ENCODE assay signal across 8 mouse cellular contexts in genomic region chr7:73606677-73607449, GRCm38 (mm10).
A peak's percentile ranks its signal among the peaks of the same experiment; 100 is the strongest.
DNase-seq lines count a peak whose midpoint lies in the region; ATAC-seq and TF ChIP-seq lines count a peak whose summit lies in the region.

No protein-coding gene starts in this region.

- H3K9ac ChIP-seq in embryonic facial prominence, embryonic 14.5 days (ENCODE audit: low read depth, low read length), result peak overlapping the region; percentile 73

- peak overlapping the region; percentile 60 for H3K4me3 ChIP-seq in bone marrow, adult 2 months (replicated peaks; ENCODE audit: control insufficient read depth, low read depth, low read length)
- peak overlapping the region; percentile 41 for H3K4me3 ChIP-seq in embryonic facial prominence, embryonic 14.5 days (ENCODE audit: low read depth, low read length)

- no peaks in the 10 kb centered on the region for H3K36me3 ChIP-seq in embryonic facial prominence, embryonic 14.5 days (ENCODE audit: control insufficient read depth, insufficient read depth, low read length)

- DNase-seq in B cell, adult 2 months, result peak; percentile 95 to 96
- peak; percentile 98 for DNase-seq in embryonic facial prominence, embryonic 14.5 days (ENCODE audit: low spot score)
- peak; percentile 94 for DNase-seq in heart, adult 8-10 months (ENCODE audit: low spot score)
- peak; percentile 97 for DNase-seq in kidney, adult 9 months
- peak; percentile 94 for DNase-seq in liver
- DNase-seq in monocyte, adult 2 months (ENCODE audit: low read depth in 1 of 2, low spot score in 2 of 2), result peak; percentile 70 to 78
- DNase-seq in spleen, postnatal 14 days (ENCODE audit: low spot score in 2 of 2), result peak; percentile 80 to 89

- H3K27ac ChIP-seq in bone marrow, adult 2 months (ENCODE audit: control insufficient read depth, insufficient read depth, low read depth, low read length, poor library complexity), result peak overlapping the region; percentile 64; the same call in 1 of the 2 replicates
- H3K27ac ChIP-seq in embryonic facial prominence, embryonic 14.5 days (replicated peaks; ENCODE audit: low read depth, low read length), result peak overlapping the region; percentile 97

- TF ChIP-seq POLR2A in bone marrow, adult 2 months (IDR thresholded peaks at IDR 0.05; ENCODE audit: borderline replicate concordance, control insufficient read depth, low read depth, low read length), result peak; percentile 31; the same call in 1 of the 2 replicates

- ATAC-seq in embryonic facial prominence, embryonic 14.5 days (ENCODE audit: low read depth), result peak; percentile 94

- 4% methylated on average over 30 of the region's 30 CpGs for WGBS in bone marrow, adult 2 months
- WGBS in embryonic facial prominence, embryonic 14.5 days, result 2% methylated on average over 30 of the region's 30 CpGs

- TF ChIP-seq CTCF in bone marrow, adult 2 months (IDR thresholded peaks at IDR 0.05; ENCODE audit: control insufficient read depth, insufficient read depth, low read length), result no peak

- H3K27me3 ChIP-seq in embryonic facial prominence, embryonic 14.5 days (replicated peaks; ENCODE audit: control insufficient read depth, insufficient read depth, low read length), result no peaks in the 10 kb centered on the region

- H3K9me3 ChIP-seq in embryonic facial prominence, embryonic 14.5 days (ENCODE audit: control insufficient read depth, low read length), result no peaks in the 10 kb centered on the region

- H3K4me2 ChIP-seq in embryonic facial prominence, embryonic 14.5 days (ENCODE audit: low read depth, low read length), result peak overlapping the region; percentile 80

- peaks cover 2% of the 10 kb centered on the region; the same call in 1 of the 2 replicates for H3K4me1 ChIP-seq in bone marrow, adult 2 months (ENCODE audit: control insufficient read depth, insufficient read depth, low read length)
- H3K4me1 ChIP-seq in embryonic facial prominence, embryonic 14.5 days (ENCODE audit: control insufficient read depth, insufficient read depth, low read length), result peaks cover 17% of the 10 kb centered on the region

Comparison
In these comparisons a context has a peak if more than half of its experiments do, and no peak if none do; other contexts are left out.
1. Peak in every context shown above with its lines: DNase-seq, ATAC-seq, H3K4me3 ChIP-seq and H3K27ac ChIP-seq.